Mouse (Mus musculus): Measurements from ENCODE around the gene Hsph1.

DNA sequence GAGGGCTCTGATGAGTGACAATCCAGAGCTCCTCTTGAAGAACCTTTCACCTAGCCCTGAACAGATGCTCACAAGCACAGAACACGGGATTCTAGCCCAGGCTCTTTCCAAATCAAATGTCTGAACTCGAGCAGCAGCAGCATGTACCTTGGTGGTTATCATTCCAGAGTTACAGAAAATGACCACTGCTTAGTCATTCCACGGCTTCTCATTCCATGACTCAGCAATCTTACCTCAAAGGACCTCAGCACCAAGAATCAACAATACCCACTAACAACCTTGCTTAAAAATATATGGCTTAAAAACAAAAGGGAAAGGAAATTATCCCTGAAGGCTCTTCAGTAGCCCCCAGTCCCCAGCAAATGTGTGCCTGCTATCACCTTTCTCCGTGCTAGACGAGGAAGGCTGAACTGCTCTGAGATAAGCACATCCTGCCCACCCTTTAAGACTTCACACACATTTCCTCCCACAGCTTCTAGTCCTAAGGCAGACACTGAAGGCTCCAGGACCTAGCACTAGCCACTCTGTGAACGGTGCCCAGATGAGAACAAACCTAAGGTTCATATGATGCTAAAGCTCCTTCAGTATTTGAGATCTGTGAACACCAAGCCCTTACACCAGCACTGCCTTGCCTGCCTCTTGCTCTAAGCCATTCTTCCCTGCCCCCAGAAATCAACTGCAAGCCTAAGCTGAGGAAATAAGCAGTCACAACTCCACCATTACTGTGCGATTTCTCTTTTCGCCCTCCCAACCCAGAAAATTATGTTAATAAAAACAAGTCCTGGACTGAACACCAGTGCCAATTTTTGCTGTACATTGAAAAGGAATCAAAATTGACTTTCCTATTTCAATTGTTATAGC is 12.1 kb downstream of the Hsph1 start:
- no peak for TF ChIP-seq CTCF (IDR thresholded peaks at IDR 0.05)
- no peak for TF ChIP-seq EP300 (IDR thresholded peaks at IDR 0.05)
